Mouse (Mus musculus): ENCODE measurements at regions not wholly inside any gene's neighbourhood (a gene's known extent, or its start where the extent isn't known, plus 50 kb on each side); places are given as distances from the start of the nearest gene placed in this dataset.

GRCm38 (mm10) chrX:158920217-158920616 lies 289.9 kb upstream of the Rps6ka3 start:
- intact Hi-C loops (cut with DNase I) = loop anchor here (5.0 kb wide), 2 partner anchors 968 to 1188 kb away; no protein-coding TSS in a partner anchor

- intact Hi-C loops (cut with DNase I) = loop anchor here (5.0 kb wide), 2 partner anchors 969 to 1189 kb away; no protein-coding TSS in a partner anchor
Measured at GRCm38 (mm10) chrX:158921424-158921823, 288.7 kb upstream of the Rps6ka3 start.

- intact Hi-C loops (cut with DNase I) = loop anchor here (5.0 kb wide), 2 partner anchors 970 to 1190 kb away; no protein-coding TSS in a partner anchor
Measured at GRCm38 (mm10) chrX:158921838-158922450, 288.2 kb upstream of the Rps6ka3 start.

GRCm38 (mm10) chrX:158923081-158923561 lies 287.0 kb upstream of the Rps6ka3 start:
- intact Hi-C loops (cut with DNase I) = loop anchor here (5.0 kb wide), 2 partner anchors 971 to 1191 kb away; no protein-coding TSS in a partner anchor

GRCm38 (mm10) chrX:158923657-158924489 lies 286.2 kb upstream of the Rps6ka3 start:
- intact Hi-C loops (cut with DNase I) = loop anchor here (5.0 kb wide), 2 partner anchors 972 to 1192 kb away; no protein-coding TSS in a partner anchor

- intact Hi-C loops (cut with DNase I) = loop anchor here (5.0 kb wide), 2 partner anchors 972 to 1192 kb away; no protein-coding TSS in a partner anchor
Measured at GRCm38 (mm10) chrX:158924490-158925398, 285.4 kb upstream of the Rps6ka3 start.

- intact Hi-C loops (cut with DNase I) = no loop called here
Measured at GRCm38 (mm10) chrX:158931864-158932263, 278.2 kb upstream of the Rps6ka3 start.

GRCm38 (mm10) chrX:158947191-158947590 lies 262.9 kb upstream of the Rps6ka3 start:
- intact Hi-C loops (cut with DNase I) = no loop called here

- intact Hi-C loops (cut with DNase I) = no loop called here
Measured at GRCm38 (mm10) chrX:158971726-158972125, 238.4 kb upstream of the Rps6ka3 start.

- intact Hi-C loops (cut with DNase I) = no loop called here
Measured at GRCm38 (mm10) chrX:158976648-158977047, 233.5 kb upstream of the Rps6ka3 start.

- intact Hi-C loops (cut with DNase I) = no loop called here
Measured at GRCm38 (mm10) chrX:158984721-158985120, 225.4 kb upstream of the Rps6ka3 start.

GRCm38 (mm10) chrX:158987676-158988075 lies 222.4 kb upstream of the Rps6ka3 start:
- intact Hi-C loops (cut with DNase I) = no loop called here

GRCm38 (mm10) chrX:159018955-159019354 lies 191.2 kb upstream of the Rps6ka3 start:
- intact Hi-C loops (cut with DNase I) = no loop called here

- intact Hi-C loops (cut with DNase I) = no loop called here
Measured at GRCm38 (mm10) chrX:159026311-159026710, 183.8 kb upstream of the Rps6ka3 start.

GRCm38 (mm10) chrX:159031927-159032326 lies 178.2 kb upstream of the Rps6ka3 start:
- intact Hi-C loops (cut with DNase I) = no loop called here

GRCm38 (mm10) chrX:159043432-159043831 lies 166.7 kb upstream of the Rps6ka3 start:
- intact Hi-C loops (cut with DNase I) = loop anchor here (5.0 kb wide), 1 partner anchor 224 kb away; no protein-coding TSS in a partner anchor

- intact Hi-C loops (cut with DNase I) = no loop called here
Measured at GRCm38 (mm10) chrX:159047876-159048275, 162.2 kb upstream of the Rps6ka3 start.

- intact Hi-C loops (cut with DNase I) = no loop called here
Measured at GRCm38 (mm10) chrX:159055689-159056461, 154.2 kb upstream of the Rps6ka3 start.

GRCm38 (mm10) chrX:159056462-159056805 lies 153.7 kb upstream of the Rps6ka3 start:
- intact Hi-C loops (cut with DNase I) = no loop called here

GRCm38 (mm10) chrX:159058931-159059330 lies 151.2 kb upstream of the Rps6ka3 start:
- intact Hi-C loops (cut with DNase I) = no loop called here
